Comparison of ENCODE assay signal across 18 mouse cellular contexts in the genomic region with DNA sequence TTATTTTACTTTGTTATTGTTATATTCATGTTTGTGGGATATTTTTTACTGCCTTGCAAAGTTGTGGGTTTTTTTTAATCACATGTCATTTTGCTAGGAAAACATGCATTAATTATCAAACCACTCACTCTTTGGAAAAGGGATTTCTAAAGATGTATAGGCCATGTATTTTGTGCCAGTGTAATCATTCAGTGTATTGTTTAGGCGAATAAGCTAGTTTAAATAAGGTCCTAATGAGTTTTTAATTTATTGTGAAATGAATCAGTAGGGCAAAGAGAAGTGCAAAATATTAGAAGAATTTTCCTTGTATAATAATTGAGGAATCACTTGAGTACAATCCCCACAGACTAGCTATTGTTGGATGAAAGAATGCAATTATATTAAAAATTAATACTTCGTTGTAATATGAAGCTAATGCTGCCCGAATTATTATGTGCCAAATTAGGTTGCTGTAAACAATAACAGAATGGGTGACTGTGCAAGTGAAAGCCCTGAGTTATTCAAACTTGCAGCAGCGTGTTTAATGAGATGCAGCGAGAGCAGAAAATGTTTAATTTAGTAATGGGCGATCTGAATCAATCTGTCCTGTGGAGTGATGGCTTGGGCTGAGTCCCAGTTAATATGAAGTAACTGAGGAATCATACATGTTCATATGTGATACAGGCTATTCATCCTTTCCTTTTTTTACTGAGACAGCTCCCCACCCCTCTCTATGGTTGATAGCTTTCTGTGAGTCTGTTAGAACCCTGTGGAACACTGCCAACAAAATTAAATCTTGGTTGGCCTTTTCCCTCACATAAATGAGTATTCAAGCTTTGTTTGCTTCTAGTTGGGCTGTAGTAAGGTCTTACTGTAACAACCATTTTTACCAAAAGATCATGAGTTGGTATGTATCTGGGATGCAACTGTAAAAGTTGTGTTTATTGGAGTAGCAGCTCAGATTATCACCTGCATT.
DNase-seq lines count a peak whose midpoint lies in the region; ATAC-seq and TF ChIP-seq lines count a peak whose summit lies in the region.
"Had no signal": no experiment of that assay in that cellular context is flagged by ENCODE, and none has a peak within 500 bp of the region (broad histone marks: within the 10 kb centered on the region; RNA-seq: fewer than 3 reads in every experiment).

No protein-coding gene starts in this region.

- no peak for DNase-seq in forebrain, embryonic 11.5 days (ENCODE audit: low spot score)
- DNase-seq in forebrain, embryonic 10.5 days (ENCODE audit: extremely low spot score, low spot score), result no peak
- peak; percentile 0 for DNase-seq in thymus, postnatal 0 days (ENCODE audit: low spot score)
- DNase-seq in thymus, postnatal 10 days (ENCODE audit: low spot score in 2 of 2), result no peak
- DNase-seq in hindbrain, postnatal 0 days (ENCODE audit: low spot score), result peak; percentile 28
- no peak for DNase-seq in kidney, postnatal 10 days
- DNase-seq: cerebellum, adult 11-12 months; kidney, adult 2 months; layer of hippocampus, postnatal 36 days; left cerebral cortex, postnatal 4 days; thymus, postnatal 14 days had no signal

- no peaks in the 10 kb centered on the region for H3K36me3 ChIP-seq in forebrain, embryonic 11.5 days (ENCODE audit: control insufficient read depth, insufficient read depth, low read length)
- H3K36me3 ChIP-seq in forebrain, embryonic 10.5 days (replicated peaks), result no peaks in the 10 kb centered on the region
- H3K36me3 ChIP-seq in hindbrain, postnatal 0 days (ENCODE audit: insufficient read depth, low read length), result no peaks in the 10 kb centered on the region
- H3K36me3 ChIP-seq: embryonic facial prominence, embryonic 15.5 days; heart, embryonic 13.5 days; stomach, embryonic 15.5 days had no signal

- H3K27me3 ChIP-seq in forebrain, embryonic 11.5 days (ENCODE audit: control insufficient read depth, insufficient read depth, low read length), result no peaks in the 10 kb centered on the region
- H3K27me3 ChIP-seq in forebrain, embryonic 10.5 days (ENCODE audit: poor library complexity, severe bottlenecking), result no peaks in the 10 kb centered on the region
- H3K27me3 ChIP-seq in hindbrain, postnatal 0 days (ENCODE audit: insufficient read depth, low read length), result no peaks in the 10 kb centered on the region
- H3K27me3 ChIP-seq: CH12.LX; embryonic facial prominence, embryonic 15.5 days; heart, embryonic 13.5 days; stomach, embryonic 15.5 days had no signal

- peak; percentile 74 for ATAC-seq in forebrain, embryonic 11.5 days (replicated peaks; ENCODE audit: low FRiP score)
- peak; percentile 32; the same call in 1 of the 2 replicates for ATAC-seq in hindbrain, postnatal 0 days
- no peak for ATAC-seq in erythroblast, adult 5-6 weeks (replicated peaks; ENCODE audit: low FRiP score, poor library complexity, severe bottlenecking)
- no peak for ATAC-seq in megakaryocyte progenitor cell, adult 5-6 weeks (replicated peaks; ENCODE audit: poor library complexity)

- no peak overlapping the region for H3K9ac ChIP-seq in forebrain, embryonic 11.5 days (ENCODE audit: low read length)
- no peak overlapping the region for H3K9ac ChIP-seq in hindbrain, postnatal 0 days (replicated peaks; ENCODE audit: low read length)
- H3K9ac ChIP-seq: embryonic facial prominence, embryonic 15.5 days; heart, embryonic 13.5 days; stomach, embryonic 15.5 days had no signal

- H3K9me3 ChIP-seq in forebrain, embryonic 11.5 days (ENCODE audit: control insufficient read depth, low read length), result no peaks in the 10 kb centered on the region
- no peaks in the 10 kb centered on the region for H3K9me3 ChIP-seq in forebrain, embryonic 10.5 days
- no peaks in the 10 kb centered on the region for H3K9me3 ChIP-seq in hindbrain, postnatal 0 days (ENCODE audit: low read length)
- H3K9me3 ChIP-seq: embryonic facial prominence, embryonic 15.5 days; heart, embryonic 13.5 days; stomach, embryonic 15.5 days had no signal

- H3K27ac ChIP-seq in forebrain, embryonic 11.5 days (ENCODE audit: low read depth, low read length), result no peak overlapping the region
- H3K27ac ChIP-seq in forebrain, embryonic 10.5 days, result no peak overlapping the region; the same call in 1 of the 2 replicates
- no peak overlapping the region for H3K27ac ChIP-seq in hindbrain, postnatal 0 days
- H3K27ac ChIP-seq: embryonic facial prominence, embryonic 15.5 days; heart, embryonic 13.5 days; stomach, embryonic 15.5 days had no signal

- 35% methylated on average over 6 of the region's 6 CpGs for WGBS in forebrain, embryonic 11.5 days
- WGBS in forebrain, embryonic 10.5 days, result 65% methylated on average over 6 of the region's 6 CpGs
- WGBS in hindbrain, postnatal 0 days, result 27% methylated on average over 6 of the region's 6 CpGs

- no peak overlapping the region for H3K4me3 ChIP-seq in forebrain, embryonic 11.5 days (ENCODE audit: low read depth, low read length)
- H3K4me3 ChIP-seq in forebrain, embryonic 10.5 days, result no peak overlapping the region
- H3K4me3 ChIP-seq in hindbrain, postnatal 0 days (ENCODE audit: low read length), result no peak overlapping the region
- H3K4me3 ChIP-seq: embryonic facial prominence, embryonic 15.5 days; heart, embryonic 13.5 days; stomach, embryonic 15.5 days had no signal

- TF ChIP-seq CTCF in hindbrain, postnatal 0 days (IDR thresholded peaks at IDR 0.05; ENCODE audit: low read depth), result no peak

- H3K4me1 ChIP-seq in forebrain, embryonic 11.5 days (replicated peaks; ENCODE audit: control insufficient read depth, insufficient read depth, low read length), result no peaks in the 10 kb centered on the region; the same call in 1 of the 2 replicates
- peaks cover 29% of the 10 kb centered on the region for H3K4me1 ChIP-seq in forebrain, embryonic 10.5 days
- no peaks in the 10 kb centered on the region for H3K4me1 ChIP-seq in hindbrain, postnatal 0 days (ENCODE audit: insufficient read depth, low read length)
- H3K4me1 ChIP-seq: embryonic facial prominence, embryonic 15.5 days; heart, embryonic 13.5 days; stomach, embryonic 15.5 days had no signal

- H3K4me2 ChIP-seq in forebrain, embryonic 11.5 days (ENCODE audit: low read depth, low read length, severe bottlenecking), result no peak overlapping the region
- no peak overlapping the region for H3K4me2 ChIP-seq in hindbrain, postnatal 0 days (ENCODE audit: low read depth, low read length)
- H3K4me2 ChIP-seq: embryonic facial prominence, embryonic 15.5 days; heart, embryonic 13.5 days; liver, embryonic 11.5 days; stomach, embryonic 15.5 days had no signal

Comparison
In these comparisons a context has a peak if more than half of its experiments do, and no peak if none do; other contexts are left out.
1. DNase-seq: peak in thymus, postnatal 0 days (single experiment) and hindbrain, postnatal 0 days (single experiment); none in forebrain, embryonic 11.5 days (single experiment), forebrain, embryonic 10.5 days (single experiment), thymus, postnatal 10 days (0 of 2) and kidney, postnatal 10 days (single experiment).
2. ATAC-seq: peak in forebrain, embryonic 11.5 days (single experiment) and hindbrain, postnatal 0 days (single experiment); none in erythroblast, adult 5-6 weeks (single experiment) and megakaryocyte progenitor cell, adult 5-6 weeks (single experiment).